Mouse (Mus musculus) c-Kit-positive CD71-negative TER-119-negative erythroid progenitor cells, embryonic 14.5 days (primary cell): ENCODE data around the gene Mybpc2.

Experiments
- DNase-seq: peaks from one replicate; pipeline ENCODE4 v3.0.0-alpha.2; 2013; ENCODE audit warnings: low read depth

Mybpc2 gene

GRCm38 (mm10) chr7:44546274-44546673 lies 21.8 kb upstream of the Mybpc2 start:
- DNase-seq = no peak

- no peak for DNase-seq
Observed at GRCm38 (mm10) chr7:44543071-44543470, 18.6 kb upstream of the Mybpc2 start.

GRCm38 (mm10) chr7:44542555-44542954 lies 18.1 kb upstream of the Mybpc2 start:
- DNase-seq = no peak

GRCm38 (mm10) chr7:44538756-44539624 lies 14.5 kb upstream of the Mybpc2 start:
- no peak for DNase-seq

GRCm38 (mm10) chr7:44537496-44537895 lies 13.0 kb upstream of the Mybpc2 start:
- DNase-seq = no peak

- DNase-seq = no peak
Observed at GRCm38 (mm10) chr7:44537009-44537408, 12.6 kb upstream of the Mybpc2 start.

- no peak for DNase-seq
Observed at GRCm38 (mm10) chr7:44536590-44536968, 12.1 kb upstream of the Mybpc2 start.

GRCm38 (mm10) chr7:44535657-44536589 lies 11.5 kb upstream of the Mybpc2 start:
- DNase-seq = no peak

GRCm38 (mm10) chr7:44534656-44535441 lies 10.4 kb upstream of the Mybpc2 start:
- DNase-seq = no peak

- DNase-seq = no peak
Observed at GRCm38 (mm10) chr7:44534242-44534641, 9.8 kb upstream of the Mybpc2 start.

GRCm38 (mm10) chr7:44533746-44534045 lies 9.2 kb upstream of the Mybpc2 start:
- no peak for DNase-seq

GRCm38 (mm10) chr7:44532918-44533745 lies 8.7 kb upstream of the Mybpc2 start:
- no peak for DNase-seq

GRCm38 (mm10) chr7:44531946-44532732 lies 7.7 kb upstream of the Mybpc2 start, which contains the start of gene Spib:
Gene Spib, minus strand, starts transcription at chr7:44532071.
- no peak for DNase-seq

- no peak for DNase-seq
Observed at GRCm38 (mm10) chr7:44531207-44531606, 6.8 kb upstream of the Mybpc2 start.

GRCm38 (mm10) chr7:44530507-44530906 lies 6.1 kb upstream of the Mybpc2 start:
- no peak for DNase-seq

- DNase-seq = no peak
Observed at GRCm38 (mm10) chr7:44529518-44529917, 5.1 kb upstream of the Mybpc2 start.

- peak; percentile 76 for DNase-seq
Observed at GRCm38 (mm10) chr7:44527483-44528398, 3.3 kb upstream of the Mybpc2 start.

GRCm38 (mm10) chr7:44526414-44527154 lies 2.1 kb upstream of the Mybpc2 start:
- DNase-seq = no peak
